Mouse (Mus musculus) ES-Bruce4 (cell line): ENCODE measurements at regions not wholly inside any gene's neighbourhood (a gene's known extent, or its start where the extent isn't known, plus 50 kb on each side); places are given as distances from the start of the nearest gene placed in this dataset.

Experiments
- CTCF ChIP-seq: IDR thresholded peaks from one replicate; pipeline ENCODE4 v1.8.1; 2011; ENCODE audit warnings: low read depth, low read length
- POLR2A ChIP-seq: IDR thresholded peaks from one replicate; pipeline ENCODE4 v1.8.1; 2011; ENCODE audit warnings: low read length; ENCODE audit not compliant: insufficient read depth

DNA sequence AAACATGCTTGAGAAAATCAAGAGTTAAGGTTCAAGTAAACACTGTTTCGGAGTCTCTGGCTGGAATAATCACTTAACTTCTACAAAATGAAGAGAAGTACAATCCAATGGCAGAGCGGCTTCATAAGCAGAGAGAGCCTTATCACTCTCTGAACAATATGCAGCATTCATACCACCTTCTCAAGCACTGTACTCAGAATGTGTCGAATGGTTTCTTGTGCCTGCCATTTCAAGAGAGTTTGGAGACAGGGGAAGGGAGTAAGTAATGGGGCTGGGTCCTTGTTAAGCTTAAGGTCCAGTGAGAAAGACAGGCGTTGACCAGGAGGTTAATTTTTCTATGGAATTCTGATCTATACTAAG, 324.3 kb upstream of the Car10 start:
- no peak for TF ChIP-seq CTCF
- no peak for TF ChIP-seq POLR2A
